Mouse (Mus musculus) cerebellum, postnatal 36 days (tissue): ENCODE results near the gene Mb21d2.
A peak's percentile ranks its signal among the peaks of the same experiment; 100 is the strongest.

Experiments used
- DNase-seq, 2 experiments: peaks; one replicate each; pipeline ENCODE4 v3.0.0; 2021 to 2022; ENCODE audit warnings: mixed read lengths in 2 of 2

Gene Mb21d2

GRCm38 (mm10) chr16:28859009-28859288 lies 70.5 kb downstream of the Mb21d2 start:
- DNase-seq: no peak

GRCm38 (mm10) chr16:28858210-28859008 lies 71.1 kb downstream of the Mb21d2 start:
- no peak for DNase-seq

GRCm38 (mm10) chr16:28851409-28851821 lies 78.1 kb downstream of the Mb21d2 start:
- DNase-seq: no peak

GRCm38 (mm10) chr16:28850881-28851280 lies 78.6 kb downstream of the Mb21d2 start:
- no peak for DNase-seq

- DNase-seq: no peak
Observed at GRCm38 (mm10) chr16:28846123-28846522, 83.3 kb downstream of the Mb21d2 start.

- no peak for DNase-seq
Observed at GRCm38 (mm10) chr16:28845336-28845735, 84.1 kb downstream of the Mb21d2 start.

DNA sequence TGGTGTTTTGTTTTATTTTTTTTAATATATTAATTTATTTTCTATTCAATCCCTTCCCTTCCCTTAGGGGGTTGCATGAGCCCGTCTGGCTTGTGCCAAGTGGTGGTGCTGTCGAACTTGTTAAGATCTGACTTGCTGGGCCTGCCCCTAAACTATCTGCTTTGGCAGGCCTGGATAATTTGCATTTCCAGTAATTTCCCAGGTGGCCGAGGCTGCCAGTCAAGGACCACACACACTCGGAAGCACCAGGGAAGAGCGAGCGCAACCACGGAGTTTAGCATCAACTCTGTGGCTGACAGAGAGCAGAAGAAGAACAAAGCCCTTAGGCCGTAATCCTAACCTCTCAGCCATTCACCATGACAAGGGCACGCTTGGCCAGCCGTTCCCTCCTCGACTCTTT lies 88.4 kb downstream of the Mb21d2 start:
- no peak for DNase-seq

DNA sequence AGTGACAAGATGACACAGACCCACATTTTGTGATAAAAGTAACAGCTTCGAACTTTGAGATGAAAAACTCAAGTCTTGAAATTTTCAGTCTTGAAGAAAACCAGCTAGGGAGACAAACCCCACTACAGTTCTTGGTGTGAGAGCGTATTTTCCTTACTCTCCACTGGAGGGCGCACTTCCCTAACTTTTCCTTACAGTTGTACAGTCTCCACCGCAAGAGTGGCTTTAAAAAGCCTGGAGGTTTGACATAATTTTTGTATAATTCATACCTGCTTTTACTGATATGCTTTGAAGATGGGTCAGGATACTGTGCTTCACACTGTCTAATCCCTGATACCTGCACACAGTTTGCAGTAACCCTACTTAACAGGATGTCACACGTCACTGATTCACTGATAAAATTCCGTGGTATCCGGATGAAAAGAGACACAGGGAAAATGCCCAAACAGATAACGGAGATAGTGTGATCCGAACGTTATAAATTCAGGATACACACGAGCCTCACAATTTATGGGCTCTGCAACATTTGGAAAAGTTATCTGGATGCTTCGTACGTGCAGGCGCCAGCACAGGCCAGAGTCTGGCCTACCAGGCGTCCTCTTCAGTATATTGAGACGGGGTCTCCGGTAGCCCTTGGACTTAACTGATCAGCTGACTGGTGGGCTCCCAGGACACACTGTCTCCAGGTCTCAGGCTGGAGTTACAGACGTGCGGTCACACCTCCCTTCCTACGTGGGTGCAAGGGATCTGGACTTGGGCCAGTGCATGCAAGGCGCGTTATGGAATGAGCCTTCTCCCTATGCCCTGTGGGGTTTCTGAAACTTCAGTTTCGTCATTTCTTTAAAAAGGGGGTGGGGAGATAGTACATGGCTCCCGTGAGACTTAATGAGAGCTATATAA lies 89.1 kb downstream of the Mb21d2 start:
- peak; percentile 68 to 81 for DNase-seq

DNA sequence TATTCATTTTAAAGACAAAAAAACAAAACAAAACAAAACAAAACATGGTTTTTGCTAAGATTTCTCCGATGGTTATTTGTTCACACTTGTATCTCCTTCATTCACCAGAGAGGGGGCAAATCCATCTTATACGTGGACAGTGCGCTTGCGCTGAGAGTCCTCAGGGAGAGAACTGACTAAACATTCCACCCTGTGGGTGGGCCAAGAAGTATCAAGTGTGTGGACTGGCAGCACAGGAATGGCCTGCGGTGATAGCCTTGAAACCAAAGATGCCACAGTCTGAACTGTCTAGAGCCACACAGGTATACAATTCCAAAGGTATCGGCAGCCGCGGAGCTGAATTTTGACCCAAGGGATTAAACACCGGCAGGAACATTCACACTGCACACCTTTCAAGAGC lies 89.9 kb downstream of the Mb21d2 start:
- no peak for DNase-seq

GRCm38 (mm10) chr16:28838016-28838415 lies 91.5 kb downstream of the Mb21d2 start:
- peak; percentile 73 to 85 for DNase-seq

- DNase-seq: no peak
Observed at GRCm38 (mm10) chr16:28832085-28832635, 97.3 kb downstream of the Mb21d2 start.

GRCm38 (mm10) chr16:28829263-28829955 lies 100.1 kb downstream of the Mb21d2 start:
- DNase-seq: no peak

DNA sequence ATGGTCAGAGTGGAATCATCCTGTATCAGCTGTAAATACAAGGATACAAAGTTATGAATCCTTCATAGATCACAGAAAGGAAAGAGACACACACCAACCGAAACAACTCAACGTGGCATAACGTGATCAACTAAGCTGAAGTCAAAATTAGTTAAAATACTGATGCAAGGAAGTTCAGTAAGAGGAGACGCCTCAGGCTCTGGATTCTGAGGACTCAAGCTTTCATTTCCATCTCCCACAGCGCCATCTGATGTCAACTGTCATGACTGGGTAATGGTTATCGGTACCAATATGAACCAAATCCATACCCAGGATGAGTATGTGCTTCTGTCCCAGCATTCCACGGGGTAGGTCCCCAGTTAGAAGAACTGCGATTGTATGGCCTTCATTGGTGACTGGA lies 104.7 kb downstream of the Mb21d2 start:
- no peak for DNase-seq

GRCm38 (mm10) chr16:28821774-28822173 lies 107.7 kb downstream of the Mb21d2 start:
- DNase-seq: no peak

DNA sequence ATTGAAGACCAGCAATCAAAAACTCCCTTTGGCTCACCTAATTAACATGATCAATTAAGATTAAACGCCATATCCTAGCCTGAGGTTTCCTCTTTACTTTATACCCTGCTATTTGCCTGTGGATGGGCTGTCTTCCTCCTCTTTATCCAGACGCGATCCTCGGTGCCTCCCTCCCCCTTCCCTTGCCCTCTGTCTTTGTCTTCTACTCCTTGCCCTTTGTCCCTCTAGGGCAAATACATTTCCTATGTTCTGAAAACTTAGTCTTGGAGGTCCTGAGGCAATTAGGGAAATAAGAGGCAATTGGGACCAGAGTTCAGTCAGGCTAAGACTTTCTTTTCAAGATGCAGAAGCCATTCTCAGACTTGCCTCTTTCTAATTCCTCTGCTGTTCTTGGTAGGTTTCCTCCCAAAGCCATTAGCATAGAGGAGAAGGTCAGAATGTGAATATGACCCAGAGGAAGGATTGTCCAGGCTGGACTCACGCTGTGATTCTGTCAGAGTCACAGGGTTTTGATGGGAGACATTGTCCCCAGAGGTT lies 110.7 kb downstream of the Mb21d2 start:
- no peak for DNase-seq

DNA sequence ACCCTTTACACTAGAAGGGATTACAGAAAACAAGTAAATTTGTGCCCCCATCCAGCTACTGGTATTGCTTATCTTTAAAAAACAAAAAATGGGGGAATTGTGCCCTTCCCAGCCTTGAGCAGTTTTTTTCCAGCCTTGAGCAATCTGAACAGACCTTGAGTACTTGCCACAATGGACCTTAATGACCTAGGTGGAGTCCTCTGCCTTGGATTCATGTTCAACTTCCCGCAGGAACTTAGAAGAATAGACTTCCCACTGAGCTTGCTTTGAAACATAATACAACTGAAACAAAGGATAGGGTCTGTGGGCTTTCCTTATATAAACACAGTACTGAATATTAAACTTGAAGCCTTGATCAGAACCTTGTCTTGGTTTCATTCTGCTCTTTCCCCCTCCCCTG lies 116.2 kb downstream of the Mb21d2 start:
- DNase-seq: no peak

- DNase-seq: no peak
Observed at GRCm38 (mm10) chr16:28809089-28809488, 120.4 kb downstream of the Mb21d2 start.

DNA sequence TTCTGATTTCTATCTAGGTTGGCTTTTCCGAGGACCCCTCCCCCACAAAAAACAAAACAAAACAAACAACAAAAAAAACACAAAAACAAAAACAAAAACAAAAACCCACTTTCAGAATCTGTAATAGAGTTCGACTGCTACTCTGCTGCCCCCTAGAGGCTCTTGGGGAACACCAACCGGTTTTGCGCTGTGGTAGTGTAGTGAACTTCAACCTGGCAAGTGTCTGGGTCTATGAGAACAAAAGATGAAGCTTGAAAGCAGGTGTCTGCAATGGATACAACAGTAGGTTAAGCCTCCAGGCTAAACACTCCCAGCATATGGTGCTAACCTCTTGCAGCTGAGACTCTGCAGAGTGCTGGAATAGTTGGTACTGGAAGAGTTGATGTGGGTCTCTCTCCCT lies 136.4 kb downstream of the Mb21d2 start:
- peak; percentile 50 to 59 for DNase-seq
